Mouse (Mus musculus) CH12.LX (cell line): ENCODE measurements at regions not wholly inside any gene's neighbourhood (a gene's known extent, or its start where the extent isn't known, plus 50 kb on each side); places are given as distances from the start of the nearest gene placed in this dataset.
A peak's percentile ranks its signal among the peaks of the same experiment; 100 is the strongest.

Experiments
- DNase-seq: peaks from one replicate; pipeline ENCODE4 v3.0.0-alpha.2; 2013; ENCODE audit errors: extremely low read depth
- H3K27ac ChIP-seq: 2 replicates; pipeline ENCODE4 v1.5.1; 2012; ENCODE audit warnings: low read depth, mild to moderate bottlenecking, control low read depth, moderate library complexity; ENCODE audit not compliant: insufficient read depth
- H3K27me3 ChIP-seq: replicated peaks from 2 replicates; pipeline ENCODE3; 2012; ENCODE audit warnings: inconsistent platforms
- H3K36me3 ChIP-seq, 2 experiments: replicated peaks in 1 of 2; 2 replicates each; pipeline versions ENCODE3 to v1.6.1; 2012; ENCODE audit warnings: inconsistent platforms in 1 of 2, low read length in 1 of 2, mild to moderate bottlenecking in 1 of 2, mixed read lengths in 1 of 2, moderate library complexity in 1 of 2; ENCODE audit not compliant: control insufficient read depth in 1 of 2, insufficient read depth in 1 of 2
- H3K4me1 ChIP-seq, 2 experiments: 2 replicates each; pipeline ENCODE4 v1.6.1; 2012; ENCODE audit warnings: inconsistent platforms in 1 of 2, moderate library complexity in 1 of 2; ENCODE audit not compliant: insufficient read depth in 2 of 2, control insufficient read depth in 1 of 2
- H3K4me2 ChIP-seq: 2 replicates; pipeline ENCODE4 v1.6.1; 2012; ENCODE audit warnings: low read depth, mild to moderate bottlenecking, control low read depth; ENCODE audit not compliant: poor library complexity, insufficient read depth, severe bottlenecking
- H3K4me3 ChIP-seq, 3 experiments: fragments of 150-350 bp in 1 of 3; sonication (generic) in 1 of 3; replicated peaks in 1 of 3; 2 replicates each; pipeline versions ENCODE3 to v1.5.1; 2011 to 2012; ENCODE audit warnings: low read depth in 2 of 3, low read length in 2 of 3, mild to moderate bottlenecking in 2 of 3, moderate library complexity in 2 of 3, control low read depth in 1 of 3, improper control_type of control experiment in 1 of 3, inconsistent platforms in 1 of 3, mixed read lengths in 1 of 3; ENCODE audit not compliant: poor library complexity in 1 of 3
- H3K79me2 ChIP-seq: replicated peaks from 2 replicates; pipeline ENCODE4 v1.6.1; 2012; ENCODE audit warnings: mild to moderate bottlenecking, moderate library complexity; ENCODE audit not compliant: control insufficient read depth, poor library complexity, insufficient read depth, severe bottlenecking; ENCODE audit errors: extremely low read depth
- H3K9ac ChIP-seq: 2 replicates; pipeline ENCODE4 v1.6.1; 2012; ENCODE audit warnings: low read depth, mild to moderate bottlenecking, control low read depth, moderate library complexity; ENCODE audit not compliant: insufficient read depth
- H3K9me3 ChIP-seq: replicated peaks from 2 replicates; pipeline ENCODE3; 2012; ENCODE audit warnings: low read length, inconsistent platforms, mixed read lengths
- BHLHE40 ChIP-seq: IDR thresholded peaks from 2 replicates; pipeline ENCODE4 v1.6.1; 2011; ENCODE audit warnings: mild to moderate bottlenecking, low read depth, low read length, improper control_type of control experiment
- CTCF ChIP-seq, 2 experiments: IDR thresholded peaks in 1 of 2; conservative IDR thresholded peaks in 1 of 2; 2 replicates each; pipeline ENCODE4 v1.5.1; 2011 to 2012; ENCODE audit warnings: low read depth in 2 of 2, low read length in 2 of 2, improper control_type of control experiment in 1 of 2, inconsistent platforms in 1 of 2, mild to moderate bottlenecking in 1 of 2, moderate library complexity in 1 of 2
- EP300 ChIP-seq: IDR thresholded peaks from 2 replicates; pipeline ENCODE4 v1.6.1; 2011; ENCODE audit warnings: low read length, improper control_type of control experiment
- ETS1 ChIP-seq: conservative IDR thresholded peaks from 2 replicates; pipeline ENCODE4 v1.6.1; 2012; ENCODE audit warnings: low read depth, mild to moderate bottlenecking, inconsistent platforms, low read length, improper control_type of control experiment, moderate library complexity
- GABPA ChIP-seq: IDR thresholded peaks from 2 replicates; pipeline ENCODE4 v1.6.1; 2012; ENCODE audit warnings: low read depth, low read length, improper control_type of control experiment, inconsistent platforms; ENCODE audit not compliant: insufficient replicate concordance
- IRF4 ChIP-seq: IDR thresholded peaks from 2 replicates; pipeline ENCODE4 v1.6.1; 2014; ENCODE audit warnings: low read depth, mild to moderate bottlenecking, inconsistent platforms, low read length, improper control_type of control experiment
- MAFK ChIP-seq: IDR thresholded peaks from 2 replicates; pipeline ENCODE4 v1.6.1; 2011; ENCODE audit warnings: low read length, improper control_type of control experiment; ENCODE audit not compliant: insufficient replicate concordance
- MAX ChIP-seq: IDR thresholded peaks from 2 replicates; pipeline ENCODE4 v1.6.1; 2011; ENCODE audit warnings: low read length, improper control_type of control experiment
- MEF2A ChIP-seq: IDR thresholded peaks from 2 replicates; pipeline ENCODE4 v1.6.1; 2014; ENCODE audit warnings: low read depth, mild to moderate bottlenecking, inconsistent platforms, low read length, improper control_type of control experiment, borderline replicate concordance
- NELFE ChIP-seq: IDR thresholded peaks from 2 replicates; pipeline ENCODE4 v1.6.1; 2011; ENCODE audit warnings: low read depth, low read length, improper control_type of control experiment
- NRF1 ChIP-seq: IDR thresholded peaks from 2 replicates; pipeline ENCODE4 v1.6.1; 2014; ENCODE audit warnings: low read depth, mild to moderate bottlenecking, inconsistent platforms, low read length, improper control_type of control experiment, moderate library complexity
- RAD21 ChIP-seq: IDR thresholded peaks from 2 replicates; pipeline ENCODE4 v1.6.1; 2011; ENCODE audit warnings: low read depth, mild to moderate bottlenecking, low read length, improper control_type of control experiment, moderate library complexity
- SMC3 ChIP-seq: IDR thresholded peaks from 2 replicates; pipeline ENCODE4 v1.6.1; 2011; ENCODE audit warnings: low read depth, low read length, improper control_type of control experiment
- TCF12 ChIP-seq: IDR thresholded peaks from 2 replicates; pipeline ENCODE4 v1.6.1; 2014; ENCODE audit warnings: low read depth, mild to moderate bottlenecking, inconsistent platforms, low read length, improper control_type of control experiment
- UBTF ChIP-seq: IDR thresholded peaks from 2 replicates; pipeline ENCODE4 v1.6.1; 2012; ENCODE audit warnings: low read depth, mild to moderate bottlenecking, inconsistent platforms, low read length, improper control_type of control experiment, moderate library complexity
- USF1 ChIP-seq: IDR thresholded peaks from 2 replicates; pipeline ENCODE4 v1.6.1; 2014; ENCODE audit warnings: low read depth, mild to moderate bottlenecking, inconsistent platforms, low read length, improper control_type of control experiment
- ZC3H11A ChIP-seq: IDR thresholded peaks from 2 replicates; pipeline ENCODE4 v1.6.1; 2012; ENCODE audit warnings: low read depth, mild to moderate bottlenecking, inconsistent platforms, low read length, improper control_type of control experiment
- dilution Hi-C: fragments of 300-500 bp; cut with MboI; formaldehyde crosslinking; loops from 2 replicates; pipeline ENCODE4 v1.14.3; 2020; ENCODE audit warnings: low sequenced_read_pairs; ENCODE audit not compliant: extremely low pct_unique_long_range_greater_than_20kb, extremely low pct_ligation_motif_present
- in situ Hi-C: fragments of 300-500 bp; cut with MboI; formaldehyde crosslinking; loops from 3 replicates; pipeline ENCODE4 v1.14.3; 2019; ENCODE audit warnings: low sequenced_read_pairs, low pct_ligation_motif_present, low pct_unique_long_range_greater_than_20kb, mixed read lengths

DNA sequence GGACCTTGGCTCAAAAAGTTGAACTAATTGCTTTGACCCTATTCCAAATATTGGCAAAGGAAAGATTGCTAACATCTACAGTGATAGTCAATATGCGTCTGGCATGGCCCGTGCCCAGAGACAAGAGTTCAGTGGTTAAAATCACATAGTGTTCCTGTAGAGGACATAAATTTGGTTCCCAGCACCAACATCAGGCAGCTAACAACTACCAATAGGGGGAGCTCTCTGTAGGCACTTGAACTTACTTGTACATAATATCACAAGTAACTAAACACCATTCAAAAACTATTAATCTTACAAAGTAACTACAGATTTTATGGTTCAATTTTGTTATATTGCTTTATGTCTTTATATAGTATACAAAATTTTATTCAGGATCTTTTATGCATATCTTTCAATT is 74.3 kb downstream of the Serpinb9g start:
- Histone ChIP-seq H3K4me3 (no peak overlapping the region), H3K9ac (no peak overlapping the region), H3K36me3 (no peaks in the 10 kb centered on the region), H3K27me3 (no peaks in the 10 kb centered on the region), H3K9me3 (no peaks in the 10 kb centered on the region), H3K4me1 (peaks cover 0 to 35% of the 10 kb centered on the region in 2 experiments; a peak in 2 of 4 replicates), H3K79me2 (no peaks in the 10 kb centered on the region), H3K27ac (no peak overlapping the region), H3K4me2 (no peak overlapping the region)
- in situ Hi-C loops, result loop anchor here (25.0 kb wide), 2 partner anchors 472 to 647 kb away; partner anchors contain the start of gene Serpinb1b
- dilution Hi-C loops, result no loop called here
- peak; percentile 39 for DNase-seq
- TF ChIP-seq SMC3 (peak; percentile 45), MAFK (no peak), CTCF (conservative IDR thresholded peaks at IDR 0.05 in 1 of 2, IDR thresholded peaks at IDR 0.05 in 1 of 2; ENCODE audit: low read depth in 2 of 2, low read length in 2 of 2) (peak; percentile 55 to 74), UBTF (no peak), ETS1 (0 out of 2 replicates have a peak, but pooled peaks have one; percentile 12), RAD21 (peak; percentile 65), NELFE (no peak), ZC3H11A (no peak), USF1 (no peak)

DNA sequence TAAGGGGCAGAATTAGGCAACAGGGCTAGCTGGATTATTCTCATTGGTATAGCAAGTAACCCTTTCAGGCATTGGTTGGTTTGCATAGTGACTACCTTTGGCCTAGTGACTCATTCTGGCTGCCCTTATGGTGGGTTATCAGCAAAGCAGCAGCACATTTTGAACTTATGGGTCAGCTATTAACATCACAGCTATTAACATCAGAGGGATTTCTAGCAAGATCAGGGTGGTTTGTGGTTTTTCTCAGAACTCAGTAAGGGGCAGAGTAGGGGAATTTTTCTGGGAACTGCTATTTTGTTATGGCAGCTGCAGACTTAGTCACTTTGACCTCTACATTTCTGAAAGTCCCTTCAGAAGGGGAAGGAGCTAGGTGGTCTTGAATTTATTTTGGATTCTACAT is 75.1 kb downstream of the Serpinb9g start:
- no peaks in the 10 kb centered on the region for H3K27me3 ChIP-seq
- in situ Hi-C loops, result loop anchor here (10.0 to 25.0 kb wide), 3 partner anchors 335 to 647 kb away; partner anchors contain the start of gene Serpinb1b
- no peak overlapping the region for H3K9ac ChIP-seq
- DNase-seq, result peak; percentile 58
- no peak overlapping the region for H3K4me3 ChIP-seq
- H3K79me2 ChIP-seq, result no peaks in the 10 kb centered on the region
- TF ChIP-seq GABPA (no peak), MAX (no peak), ETS1 (peak; percentile 73), TCF12 (peak; percentile 51; the same call in 1 of the 2 replicates), EP300 (peak; percentile 75), NRF1 (no peak), BHLHE40 (peak; percentile 65), IRF4 (peak; percentile 13; the same call in 1 of the 2 replicates), MEF2A (peak; percentile 80; the same call in 1 of the 2 replicates)
- H3K27ac ChIP-seq, result no peak overlapping the region
- H3K4me1 ChIP-seq, result peaks cover 0 to 35% of the 10 kb centered on the region in 2 experiments; a peak in 2 of 4 replicates
- dilution Hi-C loops, result no loop called here
- H3K36me3 ChIP-seq, result peaks cover 0 to 2% of the 10 kb centered on the region in 2 experiments
- no peaks in the 10 kb centered on the region for H3K9me3 ChIP-seq
- H3K4me2 ChIP-seq, result no peak overlapping the region; the same call in 1 of the 2 replicates
